In the genomic region with DNA sequence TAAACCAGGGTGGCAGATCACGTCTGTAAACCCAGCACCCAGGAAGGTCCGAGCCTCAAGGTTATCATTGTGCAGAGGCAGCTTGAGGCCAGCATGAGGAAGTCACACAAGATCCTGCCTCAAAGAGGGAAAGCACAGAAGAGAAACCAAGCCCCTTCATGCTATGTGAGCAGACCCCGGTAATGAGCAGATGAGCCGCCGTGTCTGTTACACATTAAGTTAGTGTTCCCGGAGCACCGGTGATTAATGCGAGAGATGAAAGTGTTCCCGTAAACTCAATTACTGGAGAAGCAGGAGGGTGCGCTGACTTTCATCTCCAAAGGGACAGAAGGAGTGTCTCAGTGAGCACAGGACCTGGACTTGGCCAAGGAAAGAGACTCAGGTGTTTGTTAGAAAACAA, we compare ENCODE assay signal across 22 mouse cellular contexts. TPM values are rescaled to one million over a fixed set of nuclear protein-coding genes. Genes with fewer than 3 reads are reported as not detected.
"Had no signal": no experiment of that assay in that cellular context is flagged by ENCODE, and none has a peak within 500 bp of the region (broad histone marks: within the 10 kb centered on the region; RNA-seq: fewer than 3 reads in every experiment).

No protein-coding gene starts in this region.

RNA-seq across cellular contexts. Expression of gene Mettl7a3, which starts 5.4 kb away (rescaled TPM):
- polyA plus RNA-seq: heart, embryonic 10.5 days; heart, embryonic 11.5 days; heart, embryonic 12.5 days; heart, embryonic 13.5 days; heart, embryonic 14.5 days; heart, embryonic 15.5 days; heart, embryonic 16.5 days; heart, postnatal 0 days; hindbrain, embryonic 10.5 days; hindbrain, embryonic 14.5 days; inflammation-experienced regulatory T-cells, adult 6 months; intestine, embryonic 14.5 days; intestine, embryonic 16.5 days; intestine, postnatal 0 days; large intestine, adult 2 months had no signal

RNA-seq across cellular contexts. Expression of gene Methig1, which starts 23.6 kb away (rescaled TPM):
- polyA plus RNA-seq: heart, adult 2 months; heart, embryonic 11.5 days; heart, embryonic 12.5 days; heart, embryonic 13.5 days; heart, embryonic 14.5 days; heart, embryonic 15.5 days; heart, embryonic 16.5 days; heart, postnatal 0 days; hindbrain, embryonic 12.5 days; hindbrain, embryonic 15.5 days; hindbrain, embryonic 16.5 days; hindbrain, postnatal 0 days; intestine, embryonic 14.5 days; intestine, embryonic 16.5 days; intestine, postnatal 0 days; large intestine, adult 2 months had no signal

RNA-seq across cellular contexts. Expression of gene Mettl7a2, which starts 23.7 kb away (rescaled TPM):
- polyA plus RNA-seq: heart, adult 2 months; heart, embryonic 10.5 days; heart, embryonic 11.5 days; heart, embryonic 12.5 days; heart, embryonic 13.5 days; heart, embryonic 14.5 days; heart, embryonic 15.5 days; heart, embryonic 16.5 days; heart, postnatal 0 days; hindbrain, embryonic 10.5 days; hindbrain, embryonic 11.5 days; hindbrain, embryonic 12.5 days; hindbrain, embryonic 14.5 days; hindbrain, embryonic 15.5 days; hindbrain, embryonic 16.5 days; hindbrain, postnatal 0 days; inflammation-experienced regulatory T-cells, adult 6 months; intestine, embryonic 14.5 days; intestine, embryonic 15.5 days; intestine, embryonic 16.5 days; intestine, postnatal 0 days; large intestine, adult 2 months had no signal

RNA-seq across cellular contexts. Expression of gene Higd1c, which starts 35.0 kb away (rescaled TPM):
- polyA plus RNA-seq: heart, adult 2 months; heart, embryonic 10.5 days; heart, embryonic 11.5 days; heart, embryonic 12.5 days; heart, embryonic 13.5 days; heart, embryonic 14.5 days; heart, embryonic 15.5 days; heart, embryonic 16.5 days; heart, postnatal 0 days; hindbrain, embryonic 11.5 days; hindbrain, embryonic 12.5 days; hindbrain, embryonic 14.5 days; hindbrain, embryonic 16.5 days; hindbrain, postnatal 0 days; inflammation-experienced regulatory T-cells, adult 6 months; intestine, embryonic 14.5 days; intestine, embryonic 16.5 days; intestine, postnatal 0 days; large intestine, adult 2 months had no signal
